Mouse (Mus musculus): ENCODE measurements around the gene Rem1. TPM values are rescaled to one million over a fixed set of nuclear protein-coding genes. Genes with fewer than 3 reads are reported as not detected.

The Rem1 gene
- polyA plus RNA-seq, 1 experiment from 2014 or later: 0.50 TPM

GRCm38 (mm10) chr2:152679701-152680355 lies 53.1 kb downstream of the Rem1 start:
- ATAC-seq (ENCODE audit: low FRiP score): peak; percentile 48
- H3K36me3 ChIP-seq: peaks cover 93% of the 10 kb centered on the region
- no peak overlapping the region for H3K4me2 ChIP-seq
- H3K4me3 ChIP-seq (replicated peaks): no peak overlapping the region
- H3K27ac ChIP-seq (replicated peaks): peak overlapping the region; percentile 69
- H3K4me1 ChIP-seq: peaks cover 31% of the 10 kb centered on the region
- H3K9ac ChIP-seq (replicated peaks): no peak overlapping the region
- H3K9me3 ChIP-seq (replicated peaks): no peaks in the 10 kb centered on the region
- no peaks in the 10 kb centered on the region for H3K27me3 ChIP-seq (replicated peaks)
- 73% methylated on average over 8 of the region's 8 CpGs for WGBS

- Histone ChIP-seq H3K9ac (replicated peaks) (no peak overlapping the region), H3K27me3 (replicated peaks) (no peaks in the 10 kb centered on the region), H3K27ac (replicated peaks) (no peak overlapping the region), H3K9me3 (replicated peaks) (no peaks in the 10 kb centered on the region), H3K4me3 (replicated peaks) (no peak overlapping the region), H3K4me2 (no peak overlapping the region), H3K4me1 (peaks cover 28% of the 10 kb centered on the region), H3K36me3 (peaks cover 93% of the 10 kb centered on the region)
- WGBS: 97% methylated on average over 5 of the region's 5 CpGs
- ATAC-seq (ENCODE audit: low FRiP score): no peak
Observed at GRCm38 (mm10) chr2:152683086-152683485, 56.3 kb downstream of the Rem1 start.

Other genes with a start within 250 kb of the Rem1 start
- 10.1 and 12.1 TPM in 2 replicates for gene Sox12, start 228.9 kb upstream of the Rem1 start, polyA plus RNA-seq (2015; fragmentation: Nextera tagmentation; extraction: Ambion mirVana)
- gene Zcchc3, start 211.9 kb upstream of the Rem1 start, polyA plus RNA-seq (2015; fragmentation: Nextera tagmentation; extraction: Ambion mirVana): 17.5 and 18.7 TPM in 2 replicates
- 1.2 and 1.5 TPM in 2 replicates for gene 6820408C15Rik, start 211.4 kb upstream of the Rem1 start, polyA plus RNA-seq (2015; fragmentation: Nextera tagmentation; extraction: Ambion mirVana)
- gene Defb23, start 162.3 kb upstream of the Rem1 start, polyA plus RNA-seq (2015; fragmentation: Nextera tagmentation; extraction: Ambion mirVana): not detected in 2 replicates
- gene Defb20, start 149.9 kb upstream of the Rem1 start, polyA plus RNA-seq (2015; fragmentation: Nextera tagmentation; extraction: Ambion mirVana): not detected in 2 replicates
- not detected in 2 replicates for gene Defb22, start 136.8 kb upstream of the Rem1 start, polyA plus RNA-seq (2015; fragmentation: Nextera tagmentation; extraction: Ambion mirVana)
- gene Defb26, start 115.3 kb upstream of the Rem1 start, polyA plus RNA-seq (2015; fragmentation: Nextera tagmentation; extraction: Ambion mirVana): not detected in 2 replicates
- not detected in 2 replicates for gene Defb28, start 108.7 kb upstream of the Rem1 start, polyA plus RNA-seq (2015; fragmentation: Nextera tagmentation; extraction: Ambion mirVana)
- not detected in 2 replicates for gene Defb29, start 86.9 kb upstream of the Rem1 start, polyA plus RNA-seq (2015; fragmentation: Nextera tagmentation; extraction: Ambion mirVana)
- gene Gm17416, start 57.6 kb upstream of the Rem1 start, polyA plus RNA-seq (2015; fragmentation: Nextera tagmentation; extraction: Ambion mirVana): not detected in 2 replicates
- gene Defb21, start 54.2 kb upstream of the Rem1 start, polyA plus RNA-seq (2015; fragmentation: Nextera tagmentation; extraction: Ambion mirVana): not detected in 2 replicates
- gene Defb19, start 46.6 kb upstream of the Rem1 start, polyA plus RNA-seq (2015; fragmentation: Nextera tagmentation; extraction: Ambion mirVana): not detected in 2 replicates
- gene Defb45, start 27.6 kb upstream of the Rem1 start, polyA plus RNA-seq (2015; fragmentation: Nextera tagmentation; extraction: Ambion mirVana): not detected in 2 replicates
- not detected in 2 replicates for gene Defb36, start 22.6 kb upstream of the Rem1 start, polyA plus RNA-seq (2015; fragmentation: Nextera tagmentation; extraction: Ambion mirVana)
- gene Defb25, start 3.9 kb upstream of the Rem1 start, polyA plus RNA-seq (2015; fragmentation: Nextera tagmentation; extraction: Ambion mirVana): not detected in 2 replicates
- gene H13, start 42.5 kb downstream of the Rem1 start, polyA plus RNA-seq (2015; fragmentation: Nextera tagmentation; extraction: Ambion mirVana): 152 and 155 TPM in 2 replicates
- 33.9 and 41.5 TPM in 2 replicates for gene Mcts2, start 60.1 kb downstream of the Rem1 start, polyA plus RNA-seq (2015; fragmentation: Nextera tagmentation; extraction: Ambion mirVana)
- 57.5 and 59.1 TPM in 2 replicates for gene Id1, start 109.3 kb downstream of the Rem1 start, polyA plus RNA-seq (2015; fragmentation: Nextera tagmentation; extraction: Ambion mirVana)
- gene Cox4i2, start 127.2 kb downstream of the Rem1 start, polyA plus RNA-seq (2015; fragmentation: Nextera tagmentation; extraction: Ambion mirVana): 4.8 and 7.6 TPM in 2 replicates
- gene Bcl2l1, start 204.8 kb downstream of the Rem1 start, polyA plus RNA-seq (2015; fragmentation: Nextera tagmentation; extraction: Ambion mirVana): 119 and 125 TPM in 2 replicates
- 11.1 and 26.9 TPM in 2 replicates for gene Tpx2, start 221.0 kb downstream of the Rem1 start, polyA plus RNA-seq (2015; fragmentation: Nextera tagmentation; extraction: Ambion mirVana)

Measured in neural tube, embryonic 15.5 days (tissue).